Mouse (Mus musculus): ENCODE results near the gene Hsf5. TPM values are rescaled to one million over a fixed set of nuclear protein-coding genes. Genes with fewer than 3 reads are reported as not detected.

Hsf5 gene
- total RNA-seq, 2 experiments from 2014 or later, result 0.32 to 0.35 TPM

DNA sequence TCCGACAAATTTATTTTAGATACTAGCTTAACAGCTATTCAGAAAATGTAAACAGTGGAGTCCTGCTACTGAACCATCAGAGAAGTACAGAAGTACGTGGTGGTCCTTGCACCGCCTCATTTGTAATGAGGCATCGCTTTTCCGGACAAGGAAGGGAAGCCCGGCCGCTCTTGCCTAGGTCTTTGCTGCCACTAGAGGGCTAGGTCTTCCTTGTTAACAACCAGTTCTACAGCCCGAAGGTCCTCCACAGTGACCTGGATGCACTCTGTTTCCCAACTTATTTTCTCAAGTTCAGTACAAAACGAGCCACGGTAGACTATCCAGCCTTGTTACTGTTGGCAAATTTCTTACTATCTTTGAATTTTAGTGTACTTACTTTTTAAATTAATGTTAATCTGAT is 12.9 kb downstream of the Hsf5 start:
- DNase-seq (ENCODE audit: extremely low spot score in 1 of 2, low spot score in 1 of 2), result no peak

DNA sequence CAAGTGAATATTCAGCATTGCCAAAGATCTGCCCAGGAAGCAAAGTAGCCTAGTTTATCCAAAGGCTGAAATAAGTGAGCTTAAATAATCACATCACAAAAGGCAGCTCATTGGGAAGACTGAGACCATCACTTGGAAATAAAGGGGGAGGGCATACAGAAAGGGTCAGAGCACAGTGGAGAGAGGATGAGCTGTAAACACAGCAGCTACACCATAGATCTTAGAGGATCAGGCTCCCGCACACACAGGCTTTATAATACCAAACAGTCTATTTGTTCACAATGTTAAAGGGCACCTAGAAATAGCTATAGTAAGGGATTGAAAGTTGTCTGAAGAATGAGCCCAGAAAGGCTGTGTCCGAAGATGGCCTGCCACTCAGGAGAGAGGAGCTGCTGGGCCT is 21.8 kb downstream of the Hsf5 start:
- DNase-seq (ENCODE audit: extremely low spot score in 1 of 2, low spot score in 1 of 2), result no peak

DNA sequence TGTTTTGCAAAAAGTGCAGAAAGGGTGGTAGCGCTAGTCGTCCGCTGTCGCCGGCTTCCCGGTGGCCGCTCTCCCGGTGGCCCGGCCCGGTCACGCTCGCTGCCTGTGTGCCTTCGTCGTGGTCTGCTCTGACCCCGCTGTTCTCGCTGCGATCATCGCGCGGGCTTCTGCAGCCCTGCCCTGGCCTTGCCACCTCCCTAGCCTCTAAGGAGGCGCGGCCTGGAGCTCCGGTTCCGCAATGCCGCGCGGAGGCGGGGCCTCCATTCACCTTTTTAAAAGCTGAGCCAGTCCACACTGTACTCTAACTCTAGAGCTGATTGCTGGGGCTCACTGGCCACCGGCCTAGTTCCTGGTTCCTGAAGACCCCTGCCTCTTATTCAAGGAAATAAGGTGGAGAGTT is 22.2 kb downstream of the Hsf5 start:
- DNase-seq (ENCODE audit: extremely low spot score in 1 of 2, low spot score in 1 of 2), result no peak

DNA sequence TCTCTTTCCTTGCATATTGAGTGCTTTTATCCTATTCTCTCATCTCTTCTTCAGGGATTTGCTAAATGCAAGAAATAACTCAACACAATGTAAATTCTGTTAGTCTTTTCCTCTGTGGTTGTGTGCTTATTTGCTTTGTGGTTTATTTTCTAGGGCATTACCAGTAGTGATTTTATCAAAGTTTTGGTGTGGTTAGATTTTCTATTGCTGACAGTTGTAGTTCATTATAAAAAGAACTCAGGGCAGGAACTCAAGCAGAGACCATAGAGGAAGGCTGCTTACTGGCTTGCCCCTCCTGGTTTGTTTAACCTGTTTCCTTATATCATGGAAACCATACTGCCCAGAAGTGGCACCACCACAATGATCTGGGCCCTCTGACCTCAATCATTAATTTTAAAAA is 25.9 kb downstream of the Hsf5 start:
- DNase-seq (ENCODE audit: extremely low spot score in 1 of 2, low spot score in 1 of 2), result no peak

DNA sequence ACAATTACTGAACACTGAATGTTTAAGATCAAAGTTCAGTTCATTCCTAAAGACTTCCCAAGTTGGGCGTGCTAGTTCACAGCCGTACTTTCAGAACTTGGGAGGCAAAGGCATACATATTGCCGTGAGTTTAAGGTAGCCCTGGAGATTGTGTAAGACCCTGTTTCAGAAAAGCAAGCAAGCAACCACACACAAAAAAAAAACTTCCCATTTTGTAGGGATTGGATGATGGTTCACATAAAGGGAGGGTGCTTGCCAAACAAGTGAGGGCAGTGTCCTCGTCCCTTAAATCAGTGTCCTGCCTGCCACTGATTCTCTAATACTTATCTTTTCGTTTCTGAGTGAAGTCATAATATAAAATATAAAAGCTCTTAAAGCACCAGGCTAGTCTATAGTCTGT is 37.7 kb downstream of the Hsf5 start:
- DNase-seq (ENCODE audit: extremely low spot score in 1 of 2, low spot score in 1 of 2), result no peak

DNA sequence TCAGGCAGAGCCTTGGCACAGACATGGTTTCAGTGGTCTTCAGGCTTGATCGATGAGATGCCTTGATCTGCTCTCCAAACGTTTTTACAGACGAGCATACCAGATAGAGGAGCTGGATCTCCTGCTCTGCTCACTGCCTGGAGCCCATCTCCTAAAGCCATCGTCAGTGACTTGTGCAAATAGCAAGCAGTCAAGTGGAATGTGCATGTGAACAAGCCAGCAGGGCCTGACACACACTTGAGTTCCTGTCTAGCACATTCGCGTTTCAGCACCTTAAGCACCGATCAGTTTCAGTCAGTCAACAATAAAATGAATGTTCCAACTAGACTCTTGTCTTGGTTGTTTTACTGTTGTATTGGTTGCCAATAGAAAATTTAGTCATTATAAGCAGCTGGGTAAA is 42.3 kb downstream of the Hsf5 start:
- no peak for DNase-seq (ENCODE audit: extremely low spot score in 1 of 2, low spot score in 1 of 2)

DNA sequence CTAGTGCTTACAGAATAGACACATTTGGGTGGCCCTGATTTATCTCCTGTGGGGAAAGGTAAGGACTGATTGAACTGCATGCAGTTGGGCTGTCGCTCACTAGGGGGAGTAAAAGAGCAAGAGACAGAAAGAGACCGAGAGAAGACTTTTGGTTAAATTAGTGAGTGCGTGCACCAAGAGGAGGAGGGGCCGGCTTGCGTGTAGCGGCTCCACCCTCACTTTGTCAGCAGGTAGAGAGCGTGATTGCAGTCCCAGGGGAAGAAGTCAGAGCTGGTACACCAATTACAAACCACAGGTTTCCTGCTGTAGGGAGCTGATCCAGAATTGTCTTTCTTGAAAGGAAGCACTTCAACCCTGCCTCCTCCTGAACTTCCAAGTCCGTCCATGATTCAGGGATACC is 45.4 kb downstream of the Hsf5 start, which contains the start of gene Rnf43:
Gene Rnf43, plus strand, starts transcription at position 316 of the 400 bp plus-strand sequence.
- DNase-seq (ENCODE audit: extremely low spot score in 1 of 2, low spot score in 1 of 2), result peak; percentile 63 to 89

DNA sequence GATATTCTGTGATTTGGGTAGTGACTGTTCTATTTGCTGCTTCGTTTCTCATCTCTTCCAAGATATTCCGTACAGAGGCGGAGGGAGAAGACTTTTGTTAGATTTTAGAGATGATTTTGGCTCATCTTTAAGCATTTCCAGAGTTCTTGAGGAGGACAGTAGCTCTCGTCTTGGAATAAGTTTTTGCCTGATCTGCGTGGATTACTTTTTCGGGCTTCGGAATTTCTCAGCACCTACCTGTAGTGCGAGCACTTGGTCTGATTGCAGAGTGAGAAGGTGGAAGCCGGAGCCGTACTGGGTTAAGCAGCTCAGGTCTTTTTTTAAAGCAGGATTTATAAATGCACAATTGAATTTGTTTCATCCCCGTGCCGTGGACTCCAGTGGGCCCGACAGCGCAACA is 45.9 kb downstream of the Hsf5 start:
- no peak for DNase-seq (ENCODE audit: extremely low spot score in 1 of 2, low spot score in 1 of 2)

DNA sequence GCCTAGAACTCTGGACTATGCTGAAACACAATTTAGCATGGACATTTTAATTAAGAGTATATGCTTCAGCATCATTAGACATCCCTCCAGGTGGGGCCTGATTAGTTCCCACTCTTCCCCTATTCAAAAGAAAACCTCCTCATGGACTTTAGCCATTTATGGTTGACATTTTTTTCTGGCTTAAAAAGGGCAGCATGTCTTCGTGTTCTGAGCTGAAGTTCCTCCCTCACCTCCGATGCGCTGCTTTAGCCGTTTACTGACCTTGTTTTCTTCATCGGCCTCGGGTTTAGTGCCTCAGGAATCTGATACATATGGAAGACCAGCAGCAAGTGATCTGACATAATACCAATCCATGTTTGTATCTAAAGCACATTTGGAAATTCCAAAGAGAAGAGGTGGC is 47.0 kb downstream of the Hsf5 start:
- no peak for DNase-seq (ENCODE audit: extremely low spot score in 1 of 2, low spot score in 1 of 2)

DNA sequence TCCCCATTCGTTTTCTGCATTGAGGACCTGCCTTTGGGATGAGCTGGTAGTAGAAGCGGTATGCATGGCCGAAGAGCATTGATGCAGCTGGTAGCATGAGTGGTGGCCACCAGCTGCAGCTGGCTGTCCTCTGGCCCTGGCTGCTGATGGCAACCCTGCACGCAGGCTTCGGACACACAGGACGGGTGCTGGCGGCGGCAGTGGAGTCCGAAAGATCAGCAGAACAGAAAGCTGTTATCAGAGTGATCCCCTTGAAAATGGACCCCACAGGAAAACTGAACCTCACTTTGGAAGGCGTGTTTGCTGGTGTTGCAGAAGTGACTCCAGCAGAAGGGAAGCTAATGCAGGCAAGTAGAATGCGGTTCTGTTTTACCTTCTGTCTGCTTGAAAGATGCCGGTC is 47.6 kb downstream of the Hsf5 start:
- no peak for DNase-seq (ENCODE audit: extremely low spot score in 1 of 2, low spot score in 1 of 2)

DNA sequence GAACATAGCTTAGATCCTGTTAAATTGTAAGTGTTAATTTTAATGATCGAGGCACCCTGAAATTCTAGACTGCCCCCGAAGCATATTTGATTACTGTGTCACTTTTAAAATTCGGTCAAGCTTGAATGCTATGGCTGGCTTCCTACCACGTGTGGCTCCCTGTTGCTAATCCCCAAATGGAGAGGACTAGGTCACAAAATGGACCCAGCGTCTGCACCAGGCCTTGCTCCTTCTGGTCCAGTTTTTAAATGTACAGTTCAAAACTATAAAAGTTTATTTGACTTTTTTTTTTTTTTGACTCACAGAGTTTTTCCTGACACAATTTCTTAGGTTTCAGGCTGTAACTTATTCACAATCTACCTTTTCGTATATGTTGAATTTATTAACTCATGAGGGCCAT is 48.3 kb downstream of the Hsf5 start:
- DNase-seq (ENCODE audit: extremely low spot score in 1 of 2, low spot score in 1 of 2), result no peak

DNA sequence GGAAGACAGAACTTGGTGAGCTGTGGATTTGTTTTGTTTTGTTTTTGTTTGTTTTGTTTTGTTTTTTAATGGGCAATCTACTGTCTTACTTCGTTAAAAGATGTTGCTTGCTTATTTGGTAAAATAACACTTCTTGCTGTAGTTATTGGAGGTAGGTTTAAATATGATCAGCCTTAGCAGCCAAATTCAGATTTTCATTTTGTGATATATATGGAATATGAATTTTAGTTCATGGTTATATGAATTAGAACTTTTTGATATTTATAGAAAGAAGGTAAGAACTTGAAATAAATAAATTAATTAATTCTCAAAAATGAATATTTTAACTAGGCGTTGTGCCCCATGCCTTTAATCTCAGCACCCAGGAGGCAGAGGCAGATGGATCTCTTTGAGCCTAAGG is 48.7 kb downstream of the Hsf5 start:
- no peak for DNase-seq (ENCODE audit: extremely low spot score in 1 of 2, low spot score in 1 of 2)

DNA sequence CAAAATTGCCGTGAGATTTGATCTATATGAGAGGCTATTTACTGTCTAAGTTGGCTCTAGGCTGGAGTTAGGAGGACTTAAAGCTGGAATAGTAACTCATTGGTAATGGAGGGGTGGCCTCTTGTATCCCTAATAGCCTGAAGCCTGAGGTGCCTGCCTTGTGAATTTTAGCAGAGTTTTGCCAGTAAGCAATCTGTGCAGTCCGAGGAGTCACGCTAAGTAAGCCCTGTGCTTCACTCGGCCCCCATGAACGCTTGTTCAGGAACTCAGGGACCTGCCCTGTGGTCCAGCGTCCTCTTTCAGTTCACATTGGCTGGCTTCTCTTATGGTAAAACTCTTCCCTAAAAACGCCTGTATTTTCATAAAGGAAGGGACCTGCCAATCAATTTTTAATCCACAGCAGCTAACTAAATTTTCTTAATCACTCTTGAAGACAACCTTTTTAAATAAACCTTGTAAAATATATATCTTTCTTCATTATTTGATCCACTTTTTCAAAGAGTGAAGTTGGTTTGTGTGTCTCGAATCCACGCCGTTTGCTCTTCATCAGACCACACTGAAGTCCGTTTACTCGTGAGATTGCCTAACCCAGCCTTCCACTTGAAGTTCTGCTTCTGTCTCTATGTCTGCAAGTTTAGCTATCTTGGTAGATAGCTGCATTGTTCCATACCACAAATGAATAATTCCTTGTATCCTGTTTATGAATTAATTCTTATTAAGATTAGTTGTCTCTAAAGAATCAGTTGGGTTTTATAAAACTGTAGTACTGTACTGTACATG is 49.5 kb downstream of the Hsf5 start:
- DNase-seq (ENCODE audit: extremely low spot score in 1 of 2, low spot score in 1 of 2), result no peak

DNA sequence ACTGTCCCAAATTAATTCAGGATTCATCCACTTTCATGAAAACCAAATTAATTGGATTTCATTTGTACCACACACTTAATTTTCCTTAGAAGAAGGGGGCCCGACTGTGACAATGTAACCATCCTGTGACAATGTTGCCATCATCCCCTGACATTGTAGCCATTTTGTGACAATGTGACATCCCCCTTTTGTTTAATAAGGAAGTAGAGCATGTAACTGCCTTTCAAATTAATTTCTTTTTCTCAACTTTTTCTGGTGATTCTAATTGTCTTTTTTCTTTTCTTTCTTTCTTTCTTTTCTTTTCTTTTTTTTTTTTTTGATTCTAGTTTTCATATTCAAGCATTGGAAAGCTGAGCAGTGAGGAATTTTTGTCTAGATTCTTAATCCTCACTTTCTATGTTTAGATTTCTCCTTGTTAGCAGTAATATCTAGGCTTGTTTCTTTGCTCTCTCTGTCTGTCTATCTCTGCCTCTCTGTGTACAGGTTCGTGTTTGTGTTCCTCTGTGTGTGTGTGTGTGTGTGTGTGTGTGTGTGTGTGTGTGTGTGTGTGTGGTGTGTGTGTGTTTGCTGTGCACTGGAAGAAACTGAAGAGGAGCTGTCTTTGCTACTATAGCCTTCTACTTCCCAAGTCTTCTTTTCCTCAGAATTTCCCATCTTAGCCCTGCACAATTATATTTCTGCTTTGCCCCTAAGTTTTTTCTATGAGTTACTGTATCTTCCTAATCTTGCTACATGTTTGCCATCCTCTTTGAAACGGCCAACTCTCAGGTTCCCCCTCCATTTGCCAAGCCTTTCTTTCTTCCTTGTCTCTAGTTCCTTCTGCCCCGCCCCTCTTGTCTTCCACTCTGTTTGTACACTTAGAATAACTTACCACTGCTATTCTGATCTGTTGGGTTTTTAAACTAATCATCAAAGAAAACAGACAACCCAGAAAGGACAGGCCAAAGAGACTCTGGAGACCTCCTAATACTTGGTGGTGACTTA is 50.4 kb downstream of the Hsf5 start:
- no peak for DNase-seq (ENCODE audit: extremely low spot score in 1 of 2, low spot score in 1 of 2)

DNA sequence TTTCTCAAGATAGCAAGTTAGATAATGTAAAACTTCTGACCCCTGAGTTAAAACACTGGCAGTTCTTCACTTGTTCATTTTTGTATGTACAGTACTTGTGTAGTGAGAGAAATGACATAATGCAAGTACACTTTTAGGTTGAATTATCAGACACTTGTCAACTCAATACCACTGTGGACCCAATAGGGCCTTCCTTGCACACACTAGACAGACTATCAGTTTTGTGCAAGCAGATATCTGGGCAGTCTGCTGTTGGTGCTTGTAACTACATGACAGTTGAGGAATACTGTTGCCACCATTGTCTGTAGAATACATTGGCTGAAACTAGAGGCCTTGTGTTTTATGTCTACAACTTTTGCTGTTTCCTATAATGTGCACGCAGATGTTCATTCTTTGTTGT is 56.3 kb downstream of the Hsf5 start:
- no peak for DNase-seq (ENCODE audit: extremely low spot score in 1 of 2, low spot score in 1 of 2)

DNA sequence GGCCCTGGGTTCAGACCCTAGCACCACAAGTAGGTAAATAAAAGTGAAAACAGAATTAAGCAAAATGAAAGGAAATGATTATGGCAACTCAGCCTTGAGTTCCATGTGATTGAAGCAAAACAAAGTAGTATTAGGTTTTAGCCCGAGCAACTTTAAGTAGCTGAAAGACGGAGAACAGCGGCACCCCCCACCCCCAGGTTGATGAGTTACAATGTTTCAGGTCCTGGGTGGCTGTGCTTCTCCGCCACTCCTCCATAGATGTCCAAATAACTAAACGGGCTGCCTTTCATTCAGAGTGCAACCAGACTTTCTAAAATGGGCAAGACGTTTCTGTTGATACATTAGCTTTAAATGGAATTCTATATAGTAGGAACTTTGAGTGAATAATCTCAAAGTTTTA is 58.6 kb downstream of the Hsf5 start:
- no peak for DNase-seq (ENCODE audit: extremely low spot score in 1 of 2, low spot score in 1 of 2)

DNA sequence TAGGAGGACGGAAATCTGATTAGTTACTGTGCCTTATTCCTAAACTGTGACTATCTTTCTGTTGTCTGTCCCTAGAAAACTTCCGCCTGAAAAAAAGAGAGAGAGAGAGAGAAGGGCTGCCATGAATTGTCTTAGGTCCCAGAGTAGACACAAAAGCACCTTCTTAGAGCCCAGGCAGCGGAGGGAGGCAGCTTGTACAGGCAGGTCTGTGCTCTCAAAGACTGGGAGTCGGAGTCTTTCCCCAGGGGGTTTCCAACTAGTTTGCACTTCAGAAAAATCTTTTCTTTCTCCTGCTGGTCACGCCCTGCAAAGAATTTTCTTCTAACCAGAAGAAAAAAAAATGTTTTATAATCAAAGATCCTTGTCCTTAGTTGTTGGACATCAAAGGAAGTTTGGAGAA is 60.8 kb downstream of the Hsf5 start:
- DNase-seq (ENCODE audit: extremely low spot score in 1 of 2, low spot score in 1 of 2), result no peak

DNA sequence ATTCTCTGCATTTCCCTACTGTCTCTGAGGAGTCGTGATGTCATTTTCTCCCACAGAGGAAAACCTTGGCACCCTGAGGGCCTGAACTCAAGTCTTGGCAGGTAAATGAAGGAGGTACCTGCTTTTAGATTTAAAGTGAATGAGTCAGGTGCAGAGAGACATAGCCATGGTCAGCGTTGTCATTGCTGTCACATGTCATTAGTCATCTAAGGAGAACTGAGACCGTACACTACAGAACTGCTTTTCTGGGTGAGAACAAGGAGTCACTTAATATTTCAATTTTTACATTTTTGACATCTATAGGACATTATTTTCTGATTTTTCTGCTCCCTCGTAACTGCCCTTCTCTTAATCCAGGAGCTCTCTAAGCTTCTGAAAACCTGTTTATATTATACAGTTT is 61.6 kb downstream of the Hsf5 start:
- DNase-seq (ENCODE audit: extremely low spot score in 1 of 2, low spot score in 1 of 2), result no peak

DNA sequence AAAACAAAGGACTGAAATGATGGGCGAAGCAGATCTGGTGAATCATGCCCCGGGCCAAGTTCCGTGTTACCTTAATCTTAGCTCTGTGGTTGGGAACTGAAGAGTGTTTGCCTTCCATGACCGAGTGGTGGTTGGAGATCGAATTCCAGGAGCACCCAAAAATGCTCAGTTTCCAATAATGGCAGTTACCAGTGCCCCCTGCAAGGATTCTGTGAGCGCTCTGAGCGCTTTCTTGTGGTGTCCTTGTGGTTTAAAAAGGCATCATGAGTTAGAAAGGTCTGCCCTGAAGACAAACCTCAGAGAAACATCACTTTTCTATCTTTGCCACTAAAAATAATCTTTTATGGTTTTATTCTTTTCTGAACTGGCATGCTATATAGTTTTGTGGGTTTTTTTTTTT is 62.0 kb downstream of the Hsf5 start:
- no peak for DNase-seq (ENCODE audit: extremely low spot score in 1 of 2, low spot score in 1 of 2)

DNA sequence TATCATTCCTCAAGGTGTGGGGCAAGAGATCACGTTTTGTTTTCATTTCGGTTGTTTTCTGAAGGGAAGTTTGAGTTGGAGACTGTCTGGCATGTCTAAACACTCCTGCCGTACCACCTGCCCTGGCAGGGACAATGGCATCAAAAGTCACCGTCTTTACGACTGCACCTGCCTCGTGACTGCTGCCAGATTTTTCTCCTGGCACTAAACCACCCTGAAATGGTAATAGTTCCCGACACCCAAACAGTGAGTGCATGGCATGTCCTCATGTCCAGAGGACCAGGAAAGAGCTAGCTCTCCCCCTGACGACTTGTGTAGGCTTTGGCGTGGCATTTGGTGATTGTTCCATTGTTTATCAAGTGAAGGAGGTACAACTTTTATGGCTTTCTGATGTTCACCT is 63.8 kb downstream of the Hsf5 start:
- no peak for DNase-seq (ENCODE audit: extremely low spot score in 1 of 2, low spot score in 1 of 2)

DNA sequence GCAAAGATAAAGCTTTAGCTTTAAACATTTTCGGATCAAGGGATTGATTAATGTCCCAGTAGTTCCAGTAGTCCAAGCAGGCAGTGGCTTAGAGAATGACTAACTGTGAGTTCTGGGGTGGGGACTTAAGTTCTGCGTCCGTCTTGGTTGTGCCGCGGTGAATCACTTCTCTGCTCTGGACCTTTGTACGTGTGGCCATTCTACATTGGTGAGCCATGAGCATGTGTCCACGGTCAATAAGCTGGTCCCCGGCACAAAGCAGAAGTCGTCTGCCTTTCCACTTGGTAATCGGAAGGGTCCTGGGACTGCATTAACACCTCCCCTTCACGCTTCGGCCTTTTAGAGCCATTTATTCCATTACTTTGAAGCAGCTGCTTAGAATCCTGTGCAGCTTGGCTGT is 65.1 kb downstream of the Hsf5 start:
- no peak for DNase-seq (ENCODE audit: extremely low spot score in 1 of 2, low spot score in 1 of 2)
